Mouse (Mus musculus): ENCODE measurements around the gene Syndig1.

Gene Syndig1

GRCm38 (mm10) chr2:149971014-149971413, 142.0 kb downstream of the Syndig1 start:
- in situ Hi-C loops (cut with MboI; ENCODE audit: unreplicated experiment in 2 of 2), result no loop called here

- in situ Hi-C loops (cut with MboI; ENCODE audit: unreplicated experiment in 2 of 2), result no loop called here
Observed at GRCm38 (mm10) chr2:149973583-149973982, 144.6 kb downstream of the Syndig1 start.

DNA sequence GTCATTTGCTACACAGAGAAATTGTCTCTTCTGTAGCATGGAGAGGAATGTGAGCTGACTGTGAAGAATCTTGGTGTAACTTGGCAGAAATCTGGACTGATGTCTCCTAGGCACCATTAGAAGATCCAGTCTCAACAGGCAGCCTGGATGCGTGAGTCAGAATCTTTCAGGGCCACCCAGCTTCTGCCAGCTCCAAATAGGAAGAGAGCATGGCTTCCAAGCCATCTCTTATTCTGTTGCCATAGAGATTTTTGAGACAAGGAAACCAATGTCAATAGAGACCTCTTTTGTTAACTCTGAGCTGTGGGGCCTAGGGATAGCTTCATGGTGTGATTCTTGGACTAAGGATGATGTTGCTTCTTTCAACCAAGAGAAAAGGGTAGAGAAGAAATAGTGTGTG, 151.4 kb downstream of the Syndig1 start:
- in situ Hi-C loops (cut with MboI; ENCODE audit: unreplicated experiment in 2 of 2), result no loop called here

DNA sequence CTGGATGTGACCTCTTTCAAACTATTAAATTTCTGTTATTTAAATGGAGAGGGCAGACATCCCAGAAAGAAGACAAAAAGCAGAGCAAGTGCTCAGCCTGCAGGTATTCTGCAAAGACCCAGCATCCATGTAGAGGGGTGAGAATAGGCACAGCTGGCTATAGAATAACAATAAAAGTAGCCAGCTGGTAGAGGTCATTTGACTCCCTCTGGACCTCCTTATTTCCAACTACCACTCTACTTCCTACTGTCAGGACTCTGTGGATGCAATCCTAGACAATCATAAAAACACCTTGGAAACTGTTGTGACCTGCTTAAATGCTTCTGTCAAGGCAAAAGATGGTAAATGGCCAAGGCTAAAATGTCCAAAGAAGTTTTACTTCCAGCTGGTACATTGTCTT, 153.5 kb downstream of the Syndig1 start:
- in situ Hi-C loops (cut with MboI; ENCODE audit: unreplicated experiment in 2 of 2), result no loop called here

DNA sequence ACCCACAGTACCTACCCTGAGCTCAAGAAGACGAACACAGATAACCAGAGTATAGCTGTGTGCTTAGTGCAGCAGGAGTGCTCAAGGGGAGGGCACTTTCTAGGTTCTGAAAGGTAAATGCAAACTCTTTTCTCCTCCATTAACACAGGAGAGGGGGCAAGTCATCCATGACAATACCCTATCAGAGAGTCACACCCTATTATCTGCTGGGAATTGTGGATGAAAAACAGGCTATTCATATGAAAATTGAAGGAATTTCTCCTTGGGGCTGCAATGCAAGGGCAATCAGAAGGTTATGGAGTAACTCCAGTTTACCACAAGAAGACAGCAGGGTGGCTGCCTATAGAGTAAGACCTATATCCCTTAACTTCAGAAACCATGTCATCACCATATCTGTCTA, 154.1 kb downstream of the Syndig1 start:
- in situ Hi-C loops (cut with MboI; ENCODE audit: unreplicated experiment in 2 of 2), result no loop called here

DNA sequence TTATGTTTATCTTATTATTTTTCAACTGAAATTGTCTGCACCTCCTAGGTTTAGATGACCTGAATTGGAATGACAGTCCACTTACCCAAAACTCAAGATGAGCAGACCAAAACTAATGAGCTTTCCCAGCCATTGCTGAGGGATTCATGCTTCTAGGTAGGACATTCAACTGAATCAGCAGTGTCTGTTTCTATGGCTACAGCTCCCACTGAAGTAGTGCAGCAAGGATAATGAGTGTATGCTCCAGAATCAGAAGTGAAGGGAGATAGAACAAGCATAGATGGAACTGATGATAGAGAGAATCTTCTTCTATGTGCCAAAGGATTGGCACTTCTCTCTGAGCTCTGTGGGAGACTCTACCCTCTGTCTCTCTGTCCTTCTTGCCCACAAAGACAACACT, 158.6 kb downstream of the Syndig1 start:
- in situ Hi-C loops (cut with MboI; ENCODE audit: unreplicated experiment in 2 of 2), result no loop called here

DNA sequence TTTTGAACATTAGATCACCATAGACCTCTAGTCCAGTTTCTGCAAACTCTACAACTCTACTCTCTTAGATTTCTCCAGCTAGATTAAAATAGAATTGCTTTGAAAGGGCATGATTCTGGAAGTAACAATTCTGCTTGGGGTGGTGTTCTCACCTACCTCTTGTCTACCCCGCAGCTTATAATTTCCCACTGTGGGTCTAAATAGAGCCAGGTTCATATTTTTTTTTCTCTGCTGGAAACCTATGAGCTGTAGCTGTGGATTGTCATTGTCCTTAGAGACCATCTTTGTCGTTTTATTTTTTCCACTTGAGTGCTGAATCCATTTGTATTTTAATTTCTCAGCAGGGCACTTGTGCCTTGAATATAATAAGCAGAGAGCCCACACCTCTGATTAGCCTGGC, 162.5 kb downstream of the Syndig1 start:
- in situ Hi-C loops (cut with MboI; ENCODE audit: unreplicated experiment in 2 of 2), result no loop called here

DNA sequence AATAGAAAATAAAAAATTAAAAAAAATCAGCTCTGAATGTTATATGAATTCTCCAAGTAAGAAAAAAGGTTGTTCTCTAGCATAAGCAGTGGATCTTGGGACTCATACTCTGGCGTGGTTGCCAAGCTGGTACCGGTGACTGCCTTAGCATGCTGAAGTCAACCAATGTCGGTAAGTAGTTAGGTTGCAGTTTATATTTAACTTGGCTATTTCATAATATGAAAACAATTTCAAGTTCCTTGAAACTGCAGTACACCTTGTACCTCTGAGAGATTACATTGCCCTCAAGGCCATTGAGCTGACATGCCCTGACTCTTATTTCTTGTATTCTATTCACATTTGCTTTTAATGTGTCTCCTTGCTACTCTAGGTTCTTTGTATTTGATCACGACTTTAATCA, 163.9 kb downstream of the Syndig1 start:
- in situ Hi-C loops (cut with MboI; ENCODE audit: unreplicated experiment in 2 of 2), result no loop called here

- in situ Hi-C loops (cut with MboI; ENCODE audit: unreplicated experiment in 2 of 2), result no loop called here
Observed at GRCm38 (mm10) chr2:149996382-149996964, 167.5 kb downstream of the Syndig1 start.

DNA sequence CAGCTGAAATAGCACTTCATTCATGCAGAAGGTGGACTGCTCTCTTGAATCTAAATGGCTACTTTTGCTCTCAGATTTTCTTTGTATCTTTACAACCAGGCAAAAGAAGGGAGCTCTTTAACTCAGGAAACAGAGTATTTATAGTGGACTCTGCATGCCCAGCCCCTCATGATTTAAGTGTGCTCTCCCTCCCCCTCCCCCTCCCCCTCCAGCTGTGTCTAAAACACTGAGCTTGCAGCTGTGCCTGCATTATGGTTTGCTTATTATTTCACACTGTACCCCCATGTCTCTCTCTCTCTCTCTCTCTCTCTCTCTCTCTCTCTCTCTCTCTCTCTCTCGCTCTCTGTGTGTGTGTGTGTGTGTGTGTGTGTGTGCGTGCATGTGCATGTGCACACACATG, 168.6 kb downstream of the Syndig1 start:
- in situ Hi-C loops (cut with MboI; ENCODE audit: unreplicated experiment in 2 of 2), result no loop called here

DNA sequence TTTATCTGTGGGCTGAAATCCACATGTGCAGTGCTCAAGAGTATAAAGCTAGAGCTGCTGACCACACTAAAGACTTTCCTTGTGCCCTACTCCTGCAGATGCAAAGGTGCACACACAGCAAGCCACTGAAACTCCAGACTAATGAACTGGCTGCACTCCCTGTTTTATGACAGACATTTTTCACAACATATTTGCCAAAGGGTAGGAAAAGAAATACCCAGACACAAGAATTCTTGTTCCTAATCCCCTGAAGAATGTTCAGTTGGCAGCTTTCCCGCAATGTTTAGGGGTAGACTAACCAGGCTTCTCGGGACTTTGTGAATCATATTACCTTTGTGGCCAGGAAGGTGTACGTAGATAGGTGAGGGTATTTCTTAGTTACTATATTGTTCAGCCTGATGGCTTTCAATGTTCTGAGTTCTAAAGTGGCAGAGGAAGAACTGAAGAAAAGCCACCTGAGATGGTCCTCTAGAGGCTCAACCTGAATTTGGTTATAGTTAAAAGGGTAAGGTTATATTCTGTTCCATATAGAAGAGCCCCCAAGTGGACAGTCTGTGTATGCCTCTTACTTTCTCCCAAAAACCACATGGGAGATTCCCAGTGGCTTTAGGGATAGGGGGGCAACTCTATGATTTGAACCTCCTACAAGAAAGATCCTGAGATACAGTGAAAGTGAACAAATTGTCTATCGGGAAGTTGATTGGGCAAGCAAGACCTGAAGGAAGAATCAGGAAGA, 169.5 kb downstream of the Syndig1 start:
- in situ Hi-C loops (cut with MboI; ENCODE audit: unreplicated experiment in 2 of 2), result no loop called here

- in situ Hi-C loops (cut with MboI; ENCODE audit: unreplicated experiment in 2 of 2), result no loop called here
Observed at GRCm38 (mm10) chr2:150000564-150000963, 171.6 kb downstream of the Syndig1 start.

GRCm38 (mm10) chr2:150003499-150003898, 174.5 kb downstream of the Syndig1 start:
- in situ Hi-C loops (cut with MboI; ENCODE audit: unreplicated experiment in 2 of 2), result no loop called here

DNA sequence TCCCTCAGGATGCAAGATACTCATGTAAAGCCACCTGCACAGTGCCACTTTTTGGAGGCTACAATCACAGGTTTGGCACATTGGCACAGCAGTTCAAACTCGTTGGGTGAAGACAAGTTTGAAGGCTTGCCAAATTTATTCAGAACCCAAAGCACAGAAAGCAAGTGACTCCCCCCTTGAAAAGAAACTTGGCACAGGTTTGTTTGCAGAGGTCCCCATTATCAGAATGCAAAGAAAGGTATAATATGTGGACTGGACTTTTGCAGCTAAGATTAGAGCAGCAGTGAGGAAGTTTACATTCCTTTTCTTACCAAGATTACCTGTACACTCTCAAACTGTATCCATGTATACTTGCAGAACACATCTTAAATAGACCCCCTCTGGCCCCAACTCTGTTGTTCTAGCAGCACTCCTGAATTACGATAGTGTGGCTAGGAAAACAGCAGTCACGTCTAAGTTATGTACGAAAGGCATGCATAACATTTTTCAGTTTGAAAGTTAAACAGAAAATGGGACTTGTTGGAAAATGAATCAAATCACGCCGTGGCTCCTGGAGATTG, 183.9 kb downstream of the Syndig1 start:
- in situ Hi-C loops (cut with MboI; ENCODE audit: unreplicated experiment in 2 of 2), result no loop called here

GRCm38 (mm10) chr2:150013785-150014184, 184.8 kb downstream of the Syndig1 start:
- in situ Hi-C loops (cut with MboI; ENCODE audit: unreplicated experiment in 2 of 2), result no loop called here

DNA sequence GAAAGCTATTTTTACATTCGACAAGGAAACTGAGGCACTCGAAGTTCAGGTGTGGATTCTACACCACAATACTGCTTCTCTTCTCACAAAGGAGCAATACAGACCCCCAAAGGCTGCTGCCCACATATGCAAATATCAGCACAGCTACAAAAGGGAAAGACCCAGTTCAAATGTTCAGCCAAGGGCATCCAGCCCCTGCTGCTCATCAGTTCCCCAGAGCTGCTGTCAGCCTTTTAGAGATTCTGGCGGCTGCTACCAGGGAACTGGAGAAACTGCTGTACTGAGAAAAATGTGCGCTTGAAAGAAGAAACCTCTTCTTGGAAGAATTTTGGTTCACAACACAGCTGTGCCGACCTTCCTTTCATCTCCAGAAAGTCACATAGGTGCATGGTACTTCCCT, 187.3 kb downstream of the Syndig1 start:
- in situ Hi-C loops (cut with MboI; ENCODE audit: unreplicated experiment in 2 of 2), result no loop called here

- in situ Hi-C loops (cut with MboI; ENCODE audit: unreplicated experiment in 2 of 2), result no loop called here
Observed at GRCm38 (mm10) chr2:150020706-150021105, 191.7 kb downstream of the Syndig1 start.

DNA sequence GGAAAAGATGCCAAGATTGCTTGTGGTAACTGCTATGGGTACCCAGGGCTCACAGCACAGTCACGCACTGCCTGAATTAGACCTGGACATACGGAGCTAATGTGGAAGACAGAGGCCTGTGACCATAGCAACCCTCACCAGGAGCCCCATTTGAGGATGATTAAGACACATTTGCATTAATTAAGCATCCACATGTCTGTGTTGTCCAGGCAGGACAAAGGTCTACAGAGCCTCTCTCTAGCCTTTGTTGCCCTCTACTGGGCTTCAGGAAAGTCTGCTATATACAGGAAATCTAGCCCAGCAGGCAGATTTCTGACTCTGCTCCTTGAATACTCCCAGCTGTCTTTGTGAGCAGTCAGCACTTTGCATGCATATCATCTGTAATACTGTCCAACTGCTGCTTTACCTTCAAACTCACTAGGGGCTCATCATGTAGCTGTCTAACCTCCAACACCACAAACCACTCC, 194.9 kb downstream of the Syndig1 start:
- in situ Hi-C loops (cut with MboI; ENCODE audit: unreplicated experiment in 2 of 2), result no loop called here

DNA sequence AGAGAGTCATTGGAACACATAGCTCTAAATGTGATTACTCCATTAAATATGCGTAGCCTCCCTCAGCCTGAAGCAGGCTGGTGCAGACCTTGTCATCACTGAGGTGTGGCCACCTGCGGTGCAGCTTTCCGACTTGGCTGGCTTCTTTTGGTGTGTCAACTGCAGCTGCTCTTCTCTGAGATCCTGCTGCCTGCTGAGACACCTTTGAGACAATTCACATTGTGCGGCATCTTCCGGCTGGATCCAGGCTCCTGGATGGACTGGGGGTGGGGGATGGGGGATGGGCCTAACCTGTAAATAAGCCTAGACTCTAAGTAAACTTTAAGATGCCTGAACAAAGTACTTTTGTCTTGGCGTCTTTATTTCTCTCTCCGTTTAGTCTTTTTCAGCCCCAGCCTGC, 214.5 kb downstream of the Syndig1 start:
- in situ Hi-C loops (cut with MboI; ENCODE audit: unreplicated experiment in 2 of 2), result no loop called here

Measured in v-Abl transformed pro-B cells (cell line).